Mouse (Mus musculus): ENCODE measurements around the gene Tagap1.
"Not testable (repeated sequence)": the region's sequence is repeated elsewhere in the genome, so short reads cannot be mapped to it uniquely, and the experiment has no call there.

DNA sequence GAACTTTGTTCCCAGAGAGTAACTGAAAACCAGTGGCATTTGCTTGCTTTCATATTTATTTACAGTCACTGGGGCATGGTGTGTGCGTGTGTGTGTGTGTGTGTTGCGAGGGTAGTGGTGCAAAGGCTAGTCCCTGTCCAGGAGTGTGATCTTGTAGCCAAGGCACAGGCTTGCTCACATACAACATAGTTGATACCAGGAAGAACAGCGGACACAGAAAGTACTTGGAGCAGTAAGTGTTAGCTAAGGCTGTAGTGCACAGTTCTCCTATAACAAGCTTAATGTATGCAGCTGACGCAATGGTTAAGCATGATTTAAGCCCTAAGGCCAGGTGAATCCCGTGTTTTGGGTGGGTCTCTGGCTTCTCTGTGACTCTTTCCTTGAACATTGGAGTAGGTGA, 18.4 kb upstream of the Tagap1 start:
- TF ChIP-seq MAX (IDR thresholded peaks at IDR 0.05; ENCODE audit: low read length); E2F4 (IDR thresholded peaks at IDR 0.05; ENCODE audit: insufficient replicate concordance, low read depth, low read length); TCF12 (IDR thresholded peaks at IDR 0.05; ENCODE audit: low read depth, low read length); RCOR1 (conservative IDR thresholded peaks at IDR 0.05; ENCODE audit: low read depth, low read length); TBP (conservative IDR thresholded peaks at IDR 0.05; ENCODE audit: low read depth, low read length); ZC3H11A (IDR thresholded peaks at IDR 0.05; ENCODE audit: low read depth, low read length); PAX5 (IDR thresholded peaks at IDR 0.05; ENCODE audit: low read length); SMC3 (IDR thresholded peaks at IDR 0.05; ENCODE audit: low read depth, low read length); POLR2A (IDR thresholded peaks at IDR 0.05; ENCODE audit: low read depth, low read length); MAFK (IDR thresholded peaks at IDR 0.05; ENCODE audit: insufficient replicate concordance, low read length); EP300 (IDR thresholded peaks at IDR 0.05; ENCODE audit: low read length); CTCF (conservative IDR thresholded peaks at IDR 0.05 in 1 of 2, IDR thresholded peaks at IDR 0.05 in 1 of 2; ENCODE audit: low read depth in 2 of 2, low read length in 2 of 2); NRF1 (IDR thresholded peaks at IDR 0.05; ENCODE audit: low read depth, low read length): not testable (repeated sequence)

Measured in CH12.LX (cell line).